Mouse (Mus musculus) bone marrow, adult 2 months (tissue): ENCODE results near the gene Nr1d1. TPM values are rescaled to one million over a fixed set of nuclear protein-coding genes. Genes with fewer than 3 reads are reported as not detected.

Source experiments
- H3K27ac ChIP-seq: fragments of 200-500 bp; 2 replicates; pipeline ENCODE4 v1.5.1; 2012; ENCODE audit warnings: low read depth, mild to moderate bottlenecking, control low read depth, inconsistent platforms, low read length; ENCODE audit not compliant: control insufficient read depth, poor library complexity, insufficient read depth
- H3K4me1 ChIP-seq: fragments of 200-500 bp; 2 replicates; pipeline ENCODE4 v1.6.1; 2011; ENCODE audit warnings: low read length; ENCODE audit not compliant: control insufficient read depth, insufficient read depth
- H3K4me3 ChIP-seq: fragments of 200-500 bp; replicated peaks from 2 replicates; pipeline ENCODE3; 2011; ENCODE audit warnings: mild to moderate bottlenecking, low read depth, low read length, control low read depth; ENCODE audit not compliant: control insufficient read depth
- CTCF ChIP-seq: fragments of 200-500 bp; IDR thresholded peaks from 2 replicates; pipeline ENCODE4 v1.5.1; 2011; ENCODE audit warnings: low read length, control low read depth; ENCODE audit not compliant: control insufficient read depth, insufficient read depth
- POLR2A ChIP-seq: fragments of 200-500 bp; IDR thresholded peaks from 2 replicates; pipeline ENCODE4 v1.6.1; 2011; ENCODE audit warnings: low read depth, mild to moderate bottlenecking, control low read depth, low read length, borderline replicate concordance; ENCODE audit not compliant: control insufficient read depth
- WGBS: fragments of 180-500 bp; shearing (Covaris S2); methylation state at CpG from one replicate; pipeline ENCODE4 v1.1.7; 2018; 5-methylcytosine and 5-hydroxymethylcytosine counted together
- polyA plus RNA-seq: library from polyadenylated mRNA; stranded (reverse); fragments of >200 nt; gene quantifications from 2 replicates; pipeline ENCODE4 v1.2.4, GENCODE M21; 2011; ENCODE audit warnings: low replicate concordance; ENCODE audit not compliant: missing spikeins, insufficient read depth, insufficient read length

Nr1d1 gene
- polyA plus RNA-seq, 1 experiment: 4.8 TPM

- no peak overlapping the region for H3K4me3 ChIP-seq
- no peak for TF ChIP-seq POLR2A
- no peak for TF ChIP-seq CTCF
- no peak overlapping the region for H3K27ac ChIP-seq
- peaks cover 8% of the 10 kb centered on the region for H3K4me1 ChIP-seq
- WGBS: 79% methylated on average over 6 of the region's 6 CpGs
Measured at GRCm38 (mm10) chr11:98755726-98756380, 19.3 kb downstream of the Nr1d1 start.

- peaks cover 10% of the 10 kb centered on the region for H3K4me1 ChIP-seq
- no peak overlapping the region for H3K4me3 ChIP-seq
- H3K27ac ChIP-seq: 0 out of 2 replicates have a peak overlapping the region, but pooled peaks have one; percentile 37
- TF ChIP-seq POLR2A: no peak
- TF ChIP-seq CTCF: peak; percentile 90
- WGBS: 17% methylated on average over 7 of the region's 7 CpGs
Measured at GRCm38 (mm10) chr11:98754621-98755181, 20.4 kb downstream of the Nr1d1 start.

- 43% methylated on average over 9 of the region's 9 CpGs for WGBS
- H3K4me3 ChIP-seq: no peak overlapping the region
- H3K27ac ChIP-seq: no peak overlapping the region
- peaks cover 10% of the 10 kb centered on the region for H3K4me1 ChIP-seq
- TF ChIP-seq CTCF (no peak), POLR2A (no peak)
Measured at GRCm38 (mm10) chr11:98754151-98754620, 20.9 kb downstream of the Nr1d1 start.

GRCm38 (mm10) chr11:98753264-98753663 lies 21.9 kb downstream of the Nr1d1 start:
- Histone ChIP-seq H3K4me1 (peaks cover 10% of the 10 kb centered on the region), H3K4me3 (no peak overlapping the region), H3K27ac (no peak overlapping the region)
- TF ChIP-seq CTCF (no peak), POLR2A (no peak)
- WGBS: 91% methylated on average over 5 of the region's 5 CpGs

GRCm38 (mm10) chr11:98752562-98753140 lies 22.5 kb downstream of the Nr1d1 start:
- Histone ChIP-seq H3K4me3 (no peak overlapping the region), H3K4me1 (peaks cover 10% of the 10 kb centered on the region), H3K27ac (no peak overlapping the region)
- 75% methylated on average over 10 of the region's 10 CpGs for WGBS
- no peak for TF ChIP-seq CTCF
- TF ChIP-seq POLR2A: no peak

GRCm38 (mm10) chr11:98751221-98751782 lies 23.8 kb downstream of the Nr1d1 start:
- Histone ChIP-seq H3K27ac (peak overlapping the region; percentile 25; the same call in 1 of the 2 replicates), H3K4me1 (peaks cover 13% of the 10 kb centered on the region), H3K4me3 (no peak overlapping the region)
- 39% methylated on average over 6 of the region's 6 CpGs for WGBS
- no peak for TF ChIP-seq POLR2A
- no peak for TF ChIP-seq CTCF

- H3K27ac ChIP-seq: peak overlapping the region; percentile 33
- H3K4me1 ChIP-seq: peaks cover 13% of the 10 kb centered on the region
- TF ChIP-seq CTCF (no peak), POLR2A (no peak)
- H3K4me3 ChIP-seq: no peak overlapping the region
- 15% methylated on average over 17 of the region's 17 CpGs for WGBS
Measured at GRCm38 (mm10) chr11:98750351-98751201, 24.6 kb downstream of the Nr1d1 start.
